Mouse (Mus musculus) testis, postnatal 10 days (tissue): ENCODE results near the gene Rhbdd3.

Experiments used
- DNase-seq: peaks from one replicate; pipeline ENCODE4 v3.0.0; 2021; ENCODE audit warnings: low spot score

Gene Rhbdd3

GRCm38 (mm10) chr11:5098736-5099542 is at the start of gene Rhbdd3, which contains the start of gene Ewsr1:
TSS of gene Rhbdd3 (plus strand) at chr11:5098926.
TSS of gene Ewsr1 (minus strand) at chr11:5099266.
- peak; percentile 99 for DNase-seq

DNA sequence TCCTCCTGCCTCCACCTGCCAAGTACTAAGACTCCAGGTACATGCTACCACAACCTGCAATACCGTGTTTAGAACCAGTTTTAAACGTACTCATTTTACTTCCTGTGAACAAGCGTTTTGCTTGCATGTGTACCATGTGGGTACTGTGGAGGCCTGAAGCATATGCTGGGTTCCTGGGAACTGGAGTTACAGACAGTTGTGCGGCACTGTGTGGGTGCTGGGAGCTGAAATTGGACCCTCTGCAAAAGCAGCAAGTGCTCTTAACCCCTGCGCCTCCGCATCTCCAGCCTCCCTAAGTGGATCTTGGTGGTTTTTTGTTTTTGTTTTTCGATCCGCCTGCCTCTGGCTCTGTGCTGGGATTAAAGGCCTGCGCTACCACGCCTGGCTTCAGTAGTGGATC is 47.1 kb upstream of the Rhbdd3 start:
- no peak for DNase-seq

DNA sequence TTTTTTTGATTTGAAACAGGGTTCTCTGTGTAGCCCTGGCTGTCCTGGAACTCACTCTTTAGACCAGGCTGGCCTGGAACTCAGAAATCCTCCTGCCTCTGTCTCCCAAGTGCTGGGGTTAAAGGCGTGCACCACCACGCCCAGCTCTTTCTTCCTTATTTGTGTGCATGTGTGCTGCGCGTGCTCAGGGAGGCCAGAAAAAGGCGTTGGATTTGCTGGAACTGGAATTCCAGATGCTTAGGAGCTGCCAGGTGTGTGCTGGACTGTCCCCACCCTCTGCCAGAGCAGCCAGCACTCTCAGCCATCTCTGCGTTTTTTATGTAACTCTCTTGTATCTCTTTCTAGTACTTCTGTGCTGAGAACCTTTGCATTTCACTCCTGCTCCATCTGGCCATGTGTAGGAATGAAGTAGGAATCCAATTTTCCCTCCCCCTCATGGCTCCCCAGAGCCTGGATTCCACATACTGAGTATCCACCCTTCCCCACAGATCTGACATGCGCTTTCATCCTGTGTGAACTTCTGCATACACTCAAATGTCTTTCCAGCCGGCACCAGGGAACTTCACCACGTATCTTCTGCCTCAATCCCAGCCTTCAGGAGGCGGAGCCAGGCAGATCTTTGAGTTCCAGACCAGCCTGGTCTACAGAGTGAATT is 46.4 kb upstream of the Rhbdd3 start:
- DNase-seq, result no peak

DNA sequence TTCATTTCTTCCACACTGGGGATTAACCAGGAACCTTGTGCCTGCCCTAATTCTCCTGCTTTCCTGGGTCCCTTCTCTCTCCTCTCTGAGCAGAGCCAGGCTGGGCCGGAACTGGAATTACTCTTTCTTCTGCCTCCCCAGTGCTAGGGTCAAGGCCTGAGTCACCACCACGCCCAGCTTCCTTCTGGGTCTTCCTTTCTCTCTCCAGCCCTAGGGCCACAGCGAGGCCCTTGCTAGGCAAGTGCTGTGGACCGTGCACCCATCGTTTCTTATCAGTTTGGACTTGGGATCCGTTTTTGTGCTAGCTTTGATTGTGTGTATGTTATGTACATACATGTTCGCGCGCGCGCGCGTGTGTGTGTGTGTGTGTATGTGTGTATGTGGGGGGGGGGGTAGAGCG is 44.6 kb upstream of the Rhbdd3 start:
- DNase-seq, result no peak

- DNase-seq, result no peak
These were observed 43.9 kb upstream of the Rhbdd3 start for GRCm38 (mm10) chr11:5054874-5055273.

DNA sequence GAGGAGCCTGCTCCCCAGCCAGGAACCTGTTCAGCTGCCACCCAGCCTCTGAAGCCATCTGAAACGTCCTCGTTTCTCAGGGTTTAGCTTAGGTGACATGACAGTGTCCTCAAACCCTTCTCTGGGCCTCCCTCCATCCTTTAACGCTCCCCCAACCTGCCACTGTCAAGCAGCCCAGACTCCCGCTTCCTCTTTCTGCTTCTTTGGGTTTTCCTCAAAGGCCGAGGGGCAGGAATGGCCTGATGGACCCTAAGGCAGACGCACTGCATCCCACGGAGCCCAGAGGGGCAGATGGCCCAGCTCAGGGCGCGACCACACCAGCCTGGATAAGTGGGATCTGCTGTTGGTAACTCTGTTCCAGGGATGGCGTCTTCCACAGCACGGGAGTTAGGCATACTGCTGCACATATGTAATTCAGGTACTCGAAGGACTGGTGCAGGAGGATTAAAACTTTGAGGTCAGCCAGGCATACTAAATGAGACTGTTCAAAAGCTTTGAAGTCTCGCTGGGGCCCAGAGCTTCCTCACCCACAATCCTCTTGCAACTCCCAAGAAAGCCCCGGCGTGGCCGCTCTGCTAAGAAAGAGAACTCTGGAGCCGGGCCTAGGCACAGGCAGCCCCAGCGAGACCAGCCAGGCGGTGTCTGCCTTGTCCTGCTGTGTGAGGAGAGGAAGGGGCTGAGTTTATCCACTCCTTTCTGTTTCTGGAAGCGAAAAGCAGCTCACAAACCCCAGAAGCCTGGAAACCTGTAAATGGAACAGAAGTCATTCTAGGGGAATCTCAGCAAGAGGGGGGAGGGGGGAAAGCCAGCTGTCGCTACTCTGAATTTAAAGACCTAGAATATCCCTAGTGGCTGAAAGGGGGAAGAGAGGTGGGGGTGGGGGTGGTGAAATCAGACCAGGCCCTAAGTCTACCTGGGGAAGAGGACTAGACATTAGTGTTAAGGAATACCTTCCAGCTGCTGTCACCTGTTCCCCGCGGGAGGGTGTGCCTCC is 42.5 kb upstream of the Rhbdd3 start:
- DNase-seq, result no peak

- no peak for DNase-seq
These were observed 41.7 kb upstream of the Rhbdd3 start for GRCm38 (mm10) chr11:5057064-5057463.

GRCm38 (mm10) chr11:5057541-5057855 is 41.2 kb upstream of the Rhbdd3 start:
- DNase-seq, result no peak

DNA sequence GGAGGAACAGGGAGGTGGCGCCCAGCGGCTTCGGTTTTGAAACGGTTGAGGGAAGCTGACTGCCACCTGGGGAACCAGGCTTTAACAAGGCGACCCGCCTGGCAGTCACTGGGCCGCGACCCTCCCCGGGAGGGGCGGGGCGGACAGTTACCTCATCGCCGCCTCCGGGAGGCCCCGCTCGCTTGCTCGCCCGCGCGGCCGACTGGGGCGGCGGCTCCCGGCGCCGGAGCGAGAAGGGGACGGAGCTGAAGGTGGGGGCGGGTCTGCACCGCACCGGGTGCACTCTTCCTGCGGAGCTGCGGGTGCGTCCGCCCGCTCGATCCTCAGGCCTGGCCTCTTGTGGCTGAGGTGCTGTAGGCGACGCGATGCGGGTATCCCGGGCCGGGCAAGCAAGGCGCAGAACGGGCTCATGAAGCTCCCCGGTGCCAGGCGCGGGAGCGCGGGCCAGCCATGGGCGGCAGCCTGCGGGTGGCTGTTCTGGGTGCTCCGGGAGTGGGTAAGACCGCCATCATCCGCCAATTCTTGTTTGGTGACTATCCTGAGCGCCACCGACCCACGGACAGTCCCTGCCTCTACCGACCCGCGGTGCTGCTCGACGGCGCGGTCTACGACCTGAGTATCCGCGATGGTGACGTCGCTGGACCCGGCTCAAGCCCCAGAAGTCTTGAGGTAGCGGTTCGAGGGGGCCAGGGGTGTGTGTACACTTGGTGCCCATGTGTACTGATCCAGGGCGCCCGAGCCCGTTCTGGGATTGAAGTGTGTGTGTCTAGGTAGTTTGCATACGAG is 40.7 kb upstream of the Rhbdd3 start, which contains the start of gene Rasl10a:
Gene Rasl10a (plus strand): TSS at position 273 of the 786 bp plus-strand sequence.
- DNase-seq, result peak; percentile 76

DNA sequence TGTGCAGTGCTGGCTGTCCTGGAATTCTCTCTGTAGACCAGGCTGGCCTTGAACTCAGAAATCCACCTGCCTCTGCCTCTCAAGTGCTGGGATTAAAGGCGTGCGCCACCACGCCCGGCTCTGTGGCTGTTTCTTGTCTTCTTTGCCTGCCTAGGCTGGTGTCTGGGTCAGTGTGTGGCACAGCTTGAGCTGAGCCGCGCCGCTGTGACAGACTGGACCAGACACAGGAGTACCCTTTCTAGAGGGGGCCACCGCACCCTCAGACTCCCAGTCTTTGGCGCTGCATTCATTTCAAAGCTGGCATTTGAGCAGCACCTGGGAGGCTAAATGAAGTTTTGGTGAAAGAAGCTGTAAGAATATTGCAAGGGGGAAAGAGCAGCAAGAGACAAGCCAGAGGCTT is 39.9 kb upstream of the Rhbdd3 start:
- DNase-seq, result no peak

DNA sequence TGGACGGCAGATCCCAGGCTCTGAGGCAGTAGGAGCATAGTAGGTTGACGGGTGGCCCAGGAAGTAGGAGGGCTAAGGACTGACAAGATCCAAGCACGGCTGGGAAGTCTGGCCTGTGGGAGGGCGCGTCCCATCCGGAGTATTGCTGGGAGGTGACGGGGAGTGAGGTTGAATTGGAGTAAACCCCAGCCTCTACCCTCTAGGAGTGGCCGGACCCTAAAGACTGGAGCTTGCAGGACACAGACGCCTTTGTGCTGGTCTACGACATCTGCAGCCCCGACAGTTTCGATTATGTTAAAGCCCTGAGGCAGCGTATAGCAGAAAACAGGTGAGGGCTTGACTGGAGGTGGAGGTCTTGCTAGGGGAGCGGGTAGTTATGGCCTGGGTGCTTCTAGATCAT is 39.5 kb upstream of the Rhbdd3 start:
- peak; percentile 59 for DNase-seq

DNA sequence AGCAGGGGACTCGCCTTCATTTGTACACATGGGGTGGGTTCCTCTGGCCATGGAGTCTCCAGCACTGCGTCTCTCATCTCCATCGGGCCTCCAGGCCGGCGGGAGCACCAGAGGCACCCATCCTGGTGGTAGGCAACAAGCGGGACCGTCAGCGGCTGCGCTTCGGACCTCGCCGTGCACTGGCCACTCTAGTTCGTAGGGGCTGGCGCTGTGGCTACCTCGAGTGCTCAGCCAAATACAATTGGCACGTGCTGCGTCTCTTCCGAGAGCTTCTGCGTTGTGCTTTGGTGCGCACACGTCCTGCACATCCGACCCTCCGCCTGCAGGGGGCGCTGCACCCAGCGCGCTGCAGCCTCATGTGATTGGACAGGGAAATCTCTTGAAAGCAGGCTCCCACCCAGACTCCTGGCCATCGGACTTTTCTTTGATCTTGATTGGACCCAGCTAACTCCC is 39.0 kb upstream of the Rhbdd3 start:
- DNase-seq, result peak; percentile 80

DNA sequence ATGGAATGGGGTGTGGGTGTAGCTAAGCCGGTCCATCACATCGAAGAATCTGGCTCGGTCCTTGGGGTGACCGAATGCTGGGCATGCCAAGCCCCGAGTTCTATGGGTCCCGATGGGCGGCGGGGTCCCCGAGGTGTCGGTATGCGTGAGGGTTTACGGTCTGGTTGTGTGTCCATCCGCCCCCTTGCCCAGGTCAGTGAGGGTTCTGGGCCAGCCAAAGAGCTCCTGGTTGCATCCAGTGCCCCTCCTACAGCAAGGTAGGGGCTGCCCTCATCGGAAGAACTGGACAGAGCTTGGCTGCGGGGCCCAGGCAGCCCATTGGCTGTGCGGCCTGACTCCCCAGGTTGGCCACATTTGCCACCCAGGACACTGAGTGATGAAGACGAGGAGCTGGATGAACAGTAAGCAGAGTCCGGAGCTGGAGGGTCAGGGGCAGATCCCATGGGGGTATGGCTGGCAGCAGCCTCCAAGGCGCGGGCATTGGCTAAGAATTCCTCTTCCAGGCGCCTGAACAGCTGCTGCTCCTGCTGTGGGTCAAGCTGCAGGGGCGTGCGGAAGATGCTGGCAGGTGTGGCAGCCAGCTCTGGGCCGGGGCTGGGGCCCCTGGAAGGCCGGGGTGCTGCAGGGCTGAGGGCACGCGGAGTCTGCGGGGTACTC is 37.8 kb upstream of the Rhbdd3 start:
- DNase-seq, result peak; percentile 59

- DNase-seq, result peak; percentile 98
These were observed 37.1 kb upstream of the Rhbdd3 start for GRCm38 (mm10) chr11:5061413-5062139.

- DNase-seq, result no peak
These were observed 36.4 kb upstream of the Rhbdd3 start for GRCm38 (mm10) chr11:5062326-5062725.

GRCm38 (mm10) chr11:5062860-5063505 is 35.7 kb upstream of the Rhbdd3 start:
- peak; percentile 75 for DNase-seq

DNA sequence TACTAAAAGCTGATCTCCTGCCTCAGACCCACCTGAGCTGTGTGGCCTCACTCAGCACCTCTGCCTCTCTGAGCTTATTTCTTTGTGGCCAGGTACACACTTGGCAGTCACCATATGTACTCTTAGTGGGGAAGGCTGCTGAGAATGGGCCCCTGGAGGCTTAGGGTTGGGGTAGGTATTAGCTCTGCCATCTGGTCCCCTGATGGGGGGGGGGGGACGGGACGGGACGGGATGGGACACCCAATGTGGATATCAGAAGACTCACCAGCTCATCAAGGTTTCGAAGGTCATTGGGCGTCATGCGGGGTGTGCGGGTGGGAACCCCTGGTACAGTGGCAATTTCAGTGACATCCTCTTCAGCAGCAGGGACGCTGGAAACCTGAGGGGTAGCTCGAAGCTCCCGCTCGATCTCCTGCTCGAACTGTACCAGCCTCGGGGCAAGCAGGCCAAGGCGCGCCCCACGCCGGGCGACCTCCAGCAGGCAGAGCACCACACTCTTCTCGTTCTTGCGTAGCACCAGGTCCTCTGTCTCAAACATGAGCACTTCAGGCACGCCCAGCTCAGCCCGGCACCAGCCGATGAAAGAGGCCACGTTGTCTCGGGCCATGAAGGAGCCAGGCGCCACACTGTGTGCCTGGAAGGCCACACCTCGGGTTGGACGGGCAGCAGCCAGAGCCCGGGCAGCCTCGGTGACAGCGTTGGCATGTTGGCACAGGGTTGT is 35.0 kb upstream of the Rhbdd3 start:
- peak; percentile 62 for DNase-seq

DNA sequence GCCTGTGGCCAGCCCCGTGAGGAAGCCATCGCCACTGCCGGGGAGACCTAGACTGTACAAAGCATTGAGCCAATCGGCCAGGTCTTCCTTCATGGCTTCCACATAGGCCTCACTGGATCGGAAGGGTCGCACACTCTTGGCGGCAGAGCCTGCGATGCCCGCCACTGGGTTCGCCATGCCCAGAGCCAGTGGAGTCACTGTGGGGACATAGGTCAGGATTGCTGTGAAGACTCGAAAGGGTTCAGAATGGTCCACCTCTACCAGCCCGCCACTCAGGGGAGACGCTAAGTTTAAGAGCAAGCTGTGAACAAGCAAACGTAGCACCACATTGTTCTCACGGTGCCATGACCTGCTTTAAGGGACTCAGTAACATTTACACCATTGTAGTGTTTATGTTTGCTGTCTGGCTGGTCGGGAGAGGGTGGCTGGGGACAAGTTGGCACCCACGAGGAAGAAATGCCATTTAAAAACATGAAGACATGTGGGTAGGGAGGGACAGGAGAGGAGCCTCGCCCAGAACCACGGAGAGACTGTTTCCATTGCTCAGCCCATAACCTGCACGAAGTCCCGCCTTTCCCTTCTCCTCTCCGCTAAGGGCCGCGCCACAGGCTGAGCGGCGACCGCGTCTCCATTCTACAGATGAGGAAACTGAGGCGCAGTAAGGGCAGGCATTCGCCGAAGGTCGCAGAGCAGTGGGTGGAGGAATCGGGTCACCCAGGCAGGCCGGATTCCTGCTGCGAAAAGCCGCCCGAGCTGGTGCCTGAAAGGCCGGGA is 34.3 kb upstream of the Rhbdd3 start:
- no peak for DNase-seq
